Mouse (Mus musculus) cerebellum, adult 11-12 months (tissue): ENCODE measurements at regions not wholly inside any gene's neighbourhood (a gene's known extent, or its start where the extent isn't known, plus 50 kb on each side); places are given as distances from the start of the nearest gene placed in this dataset.
"Not testable (repeated sequence)": the region's sequence is repeated elsewhere in the genome, so short reads cannot be mapped to it uniquely, and the experiment has no call there.

ENCODE experiments used
- DNase-seq: peaks from one replicate; pipeline ENCODE4 v3.0.0; 2022

- no peak for DNase-seq
These were observed 252.4 kb upstream of the Jarid2 start for GRCm38 (mm10) chr13:44476901-44477300.

- no peak for DNase-seq
These were observed 249.1 kb upstream of the Jarid2 start for GRCm38 (mm10) chr13:44480128-44480527.

GRCm38 (mm10) chr13:44482661-44483060, 246.6 kb upstream of the Jarid2 start:
- no peak for DNase-seq

- peak; percentile 78 for DNase-seq
These were observed 244.5 kb upstream of the Jarid2 start for GRCm38 (mm10) chr13:44484582-44485329.

- no peak for DNase-seq
These were observed 238.3 kb upstream of the Jarid2 start for GRCm38 (mm10) chr13:44490935-44491465.

GRCm38 (mm10) chr13:44493884-44494283, 235.4 kb upstream of the Jarid2 start:
- DNase-seq: no peak

GRCm38 (mm10) chr13:44495450-44495849, 233.8 kb upstream of the Jarid2 start:
- DNase-seq: no peak

GRCm38 (mm10) chr13:44496596-44496995, 232.7 kb upstream of the Jarid2 start:
- DNase-seq: peak; percentile 74

- not testable (repeated sequence) for DNase-seq
These were observed 228.4 kb upstream of the Jarid2 start for GRCm38 (mm10) chr13:44500896-44501295.

- DNase-seq: no peak
These were observed 227.4 kb upstream of the Jarid2 start for GRCm38 (mm10) chr13:44501777-44502321.

GRCm38 (mm10) chr13:44502612-44503256, 226.5 kb upstream of the Jarid2 start:
- DNase-seq: peak; percentile 41

- no peak for DNase-seq
These were observed 225.9 kb upstream of the Jarid2 start for GRCm38 (mm10) chr13:44503257-44503950.

- DNase-seq: no peak
These were observed 224.8 kb upstream of the Jarid2 start for GRCm38 (mm10) chr13:44504455-44504854.

GRCm38 (mm10) chr13:44506975-44507374, 222.3 kb upstream of the Jarid2 start:
- DNase-seq: no peak

- DNase-seq: no peak
These were observed 219.6 kb upstream of the Jarid2 start for GRCm38 (mm10) chr13:44509526-44510159.

- no peak for DNase-seq
These were observed 215.6 kb upstream of the Jarid2 start for GRCm38 (mm10) chr13:44513378-44514285.

- DNase-seq: no peak
These were observed 214.6 kb upstream of the Jarid2 start for GRCm38 (mm10) chr13:44514636-44515158.

GRCm38 (mm10) chr13:44516863-44517262, 212.4 kb upstream of the Jarid2 start:
- no peak for DNase-seq

- no peak for DNase-seq
These were observed 212.0 kb upstream of the Jarid2 start for GRCm38 (mm10) chr13:44517312-44517711.

GRCm38 (mm10) chr13:44518215-44518614, 211.1 kb upstream of the Jarid2 start:
- no peak for DNase-seq

- no peak for DNase-seq
These were observed 205.8 kb upstream of the Jarid2 start for GRCm38 (mm10) chr13:44523516-44523915.
